Mouse (Mus musculus) embryonic facial prominence, embryonic 14.5 days (tissue): ENCODE results near the gene Neurog1. TPM values are rescaled to one million over a fixed set of nuclear protein-coding genes. Genes with fewer than 3 reads are reported as not detected.

ENCODE experiments used
- ATAC-seq: fragments of 200-750 bp; cut with Nextera tagmentation; 2 replicates; pipeline ENCODE4 v1.8.0; 2017; ENCODE audit warnings: low read depth, moderate number of reproducible peaks, moderate TSS enrichment
- DNase-seq: peaks from one replicate; pipeline ENCODE4 v3.0.0-alpha.2; 2015; ENCODE audit warnings: low spot score
- H3K27ac ChIP-seq: fragments of 300-500 bp; sonication (generic); replicated peaks from 2 replicates; pipeline ENCODE4 v1.5.1; 2014; ENCODE audit warnings: low read depth, mild to moderate bottlenecking, low read length, moderate library complexity
- H3K27me3 ChIP-seq: fragments of 300-500 bp; sonication (generic); replicated peaks from 2 replicates; pipeline ENCODE4 v1.6.1; 2014; ENCODE audit warnings: low read length; ENCODE audit not compliant: control insufficient read depth, insufficient read depth
- H3K36me3 ChIP-seq: fragments of 300-500 bp; sonication (generic); 2 replicates; pipeline ENCODE4 v1.6.1; 2014; ENCODE audit warnings: low read length, mixed read lengths; ENCODE audit not compliant: control insufficient read depth, insufficient read depth
- H3K4me1 ChIP-seq: fragments of 300-500 bp; sonication (generic); 2 replicates; pipeline ENCODE4 v1.6.1; 2014; ENCODE audit warnings: antibody characterized with exemption, low read length; ENCODE audit not compliant: control insufficient read depth, insufficient read depth
- H3K4me2 ChIP-seq: fragments of 300-500 bp; sonication (generic); 2 replicates; pipeline ENCODE4 v1.6.1; 2014; ENCODE audit warnings: low read depth, mild to moderate bottlenecking, low read length, moderate library complexity, mixed read lengths
- H3K4me3 ChIP-seq: fragments of 300-500 bp; sonication (generic); 2 replicates; pipeline ENCODE4 v1.5.1; 2014; ENCODE audit warnings: low read depth, mild to moderate bottlenecking, low read length
- H3K9ac ChIP-seq: fragments of 300-500 bp; sonication (generic); 2 replicates; pipeline ENCODE4 v1.6.1; 2014; ENCODE audit warnings: low read depth, mild to moderate bottlenecking, low read length, moderate library complexity, mixed read lengths
- H3K9me3 ChIP-seq: fragments of 300-500 bp; sonication (generic); 2 replicates; pipeline ENCODE4 v1.6.1; 2016; ENCODE audit warnings: low read length; ENCODE audit not compliant: control insufficient read depth
- WGBS: fragments of 180-500 bp; shearing (Covaris S2); extraction: QIAGEN DNeasy Blood & Tissue Kit; methylation state at CpG from one replicate; pipeline ENCODE4 v1.1.7; 2014; 5-methylcytosine and 5-hydroxymethylcytosine counted together
- polyA plus RNA-seq: library from polyadenylated mRNA; unstranded; fragments of >200 nt; fragmentation: Nextera tagmentation; extraction: Ambion mirVana; gene quantifications from 2 replicates; pipeline ENCODE4 v1.2.1, GENCODE M21; 2014

Gene Neurog1
- polyA plus RNA-seq, 1 experiment from 2014 or later: 1.7 TPM

DNA sequence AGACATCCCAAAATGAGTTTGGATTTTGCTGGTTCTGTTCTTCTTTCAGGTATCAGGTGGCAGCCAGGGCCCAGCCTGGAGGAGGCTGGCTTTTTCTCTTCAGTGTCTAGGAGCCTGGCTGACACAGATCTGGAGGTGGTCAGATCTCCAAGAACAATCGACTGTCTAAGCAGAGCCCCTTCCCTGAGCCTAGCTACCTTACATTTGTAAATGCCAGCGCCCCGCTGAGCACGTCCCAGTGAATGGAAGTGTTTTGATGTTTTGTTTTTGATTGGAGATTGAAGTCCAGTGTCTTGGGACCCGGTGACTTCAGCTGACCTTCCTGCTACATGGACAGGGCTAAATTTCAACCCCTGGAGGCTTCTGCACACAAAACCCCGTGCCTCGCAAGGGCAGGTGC, 15.8 kb downstream of the Neurog1 start:
- DNase-seq: no peak
- no peaks in the 10 kb centered on the region for H3K9me3 ChIP-seq
- no peak overlapping the region for H3K9ac ChIP-seq
- ATAC-seq: no peak
- no peak overlapping the region for H3K4me2 ChIP-seq
- H3K4me3 ChIP-seq: no peak overlapping the region
- no peaks in the 10 kb centered on the region for H3K36me3 ChIP-seq
- H3K27ac ChIP-seq: no peak overlapping the region
- H3K4me1 ChIP-seq: no peaks in the 10 kb centered on the region
- H3K27me3 ChIP-seq: peaks cover 43% of the 10 kb centered on the region
- 9% methylated on average over 7 of the region's 7 CpGs for WGBS

DNA sequence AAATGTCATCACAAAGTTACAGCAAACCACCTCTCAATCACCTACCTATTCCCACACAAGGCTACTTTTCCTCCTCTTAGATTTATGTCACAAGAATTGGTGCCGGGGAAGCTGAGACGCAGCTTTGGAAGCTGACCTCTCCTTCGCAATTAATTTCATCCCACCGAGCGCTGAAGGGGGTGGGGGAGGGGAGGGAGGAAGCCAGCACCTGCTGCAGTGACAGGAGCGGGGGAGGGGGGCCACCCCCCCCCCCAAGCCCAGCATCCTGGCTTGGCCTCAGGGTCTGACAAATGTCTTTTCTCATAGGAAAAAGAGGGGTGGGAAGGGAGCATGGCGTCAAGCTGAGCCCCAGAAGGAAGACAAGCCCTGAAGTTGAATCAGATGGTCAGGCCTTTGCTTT, 23.2 kb downstream of the Neurog1 start:
- DNase-seq: no peak
- H3K4me2 ChIP-seq: no peak overlapping the region
- no peaks in the 10 kb centered on the region for H3K36me3 ChIP-seq
- H3K4me1 ChIP-seq: peaks cover 14% of the 10 kb centered on the region
- H3K9me3 ChIP-seq: no peaks in the 10 kb centered on the region
- H3K4me3 ChIP-seq: no peak overlapping the region
- peaks cover 44% of the 10 kb centered on the region for H3K27me3 ChIP-seq
- 11% methylated on average over 7 of the region's 7 CpGs for WGBS
- no peak overlapping the region for H3K9ac ChIP-seq
- H3K27ac ChIP-seq: no peak overlapping the region
- no peak for ATAC-seq

DNA sequence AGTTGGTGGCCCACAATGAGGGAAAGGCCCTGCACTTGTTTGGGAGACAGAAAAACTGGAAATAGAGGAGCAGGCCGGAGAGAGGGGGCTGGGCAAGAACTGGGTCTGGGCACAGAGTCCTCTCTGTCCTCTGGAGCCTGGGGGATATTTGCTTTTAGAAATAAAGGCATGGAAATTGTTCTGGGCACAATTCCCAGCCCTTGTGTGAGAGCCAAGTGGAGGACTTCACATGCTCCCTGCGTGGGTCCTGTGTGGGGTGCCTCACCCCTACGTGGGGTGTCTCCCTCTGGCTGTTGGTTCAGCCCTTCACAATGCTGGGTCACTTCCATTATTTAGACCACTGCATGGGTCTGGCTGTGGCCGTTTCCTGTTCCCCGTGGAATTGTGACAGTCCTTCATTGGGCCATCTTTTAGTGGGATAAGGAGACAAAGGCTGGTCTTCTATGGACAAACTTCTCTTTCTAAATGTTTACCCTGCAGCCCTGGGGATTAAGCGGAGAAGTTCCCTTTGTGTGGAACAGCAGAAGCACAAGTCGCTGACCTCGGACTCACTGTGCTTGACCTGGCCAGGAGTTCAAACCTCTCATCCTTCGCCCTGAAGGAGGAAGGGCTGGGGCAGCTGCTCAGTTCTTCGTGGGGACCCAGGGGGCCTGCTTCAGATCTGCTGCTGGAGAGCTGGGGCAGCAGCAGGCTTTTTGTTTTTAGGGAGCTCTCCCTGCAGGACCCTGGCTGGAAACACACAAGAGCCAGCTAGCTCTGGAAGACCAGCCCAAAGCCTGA, 25.6 kb downstream of the Neurog1 start:
- ATAC-seq (no peak), DNase-seq (peak; percentile 68)
- Histone ChIP-seq H3K4me3 (no peak overlapping the region), H3K36me3 (no peaks in the 10 kb centered on the region), H3K4me1 (peaks cover 27% of the 10 kb centered on the region), H3K9ac (0 out of 2 replicates have a peak overlapping the region, but pooled peaks have one; percentile 8), H3K4me2 (no peak overlapping the region), H3K9me3 (no peaks in the 10 kb centered on the region), H3K27ac (no peak overlapping the region), H3K27me3 (peaks cover 58% of the 10 kb centered on the region)
- 17% methylated on average over 10 of the region's 10 CpGs for WGBS

DNA sequence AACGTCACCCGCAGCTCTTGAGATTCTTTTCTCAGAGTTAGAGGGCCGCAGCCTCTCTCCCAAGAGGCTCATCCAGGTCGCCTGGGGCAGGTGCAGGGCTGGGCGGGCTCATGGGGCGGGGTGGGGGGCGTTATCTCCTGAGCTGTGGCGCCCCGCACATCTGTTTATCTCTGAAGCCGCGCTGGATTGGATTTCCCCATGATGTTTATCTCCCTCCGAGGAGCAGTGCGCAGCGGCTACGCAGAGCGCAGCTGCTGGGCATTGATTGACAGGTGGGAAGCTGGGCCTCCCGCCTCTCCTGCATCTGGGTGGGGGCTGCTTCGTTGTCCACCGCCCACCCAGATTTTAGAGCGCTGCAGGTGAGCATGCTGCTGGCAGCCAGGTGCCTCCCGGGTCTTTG, 28.3 kb downstream of the Neurog1 start:
- Histone ChIP-seq H3K27me3 (peaks cover 63% of the 10 kb centered on the region), H3K9ac (no peak overlapping the region), H3K27ac (no peak overlapping the region), H3K4me2 (no peak overlapping the region), H3K4me3 (no peak overlapping the region), H3K9me3 (no peaks in the 10 kb centered on the region), H3K4me1 (peaks cover 24% of the 10 kb centered on the region), H3K36me3 (no peaks in the 10 kb centered on the region)
- 0 out of 2 replicates have a peak, but pooled peaks have one; percentile 1 for ATAC-seq
- WGBS: 7% methylated on average over 21 of the region's 21 CpGs
- peak; percentile 39 for DNase-seq

DNA sequence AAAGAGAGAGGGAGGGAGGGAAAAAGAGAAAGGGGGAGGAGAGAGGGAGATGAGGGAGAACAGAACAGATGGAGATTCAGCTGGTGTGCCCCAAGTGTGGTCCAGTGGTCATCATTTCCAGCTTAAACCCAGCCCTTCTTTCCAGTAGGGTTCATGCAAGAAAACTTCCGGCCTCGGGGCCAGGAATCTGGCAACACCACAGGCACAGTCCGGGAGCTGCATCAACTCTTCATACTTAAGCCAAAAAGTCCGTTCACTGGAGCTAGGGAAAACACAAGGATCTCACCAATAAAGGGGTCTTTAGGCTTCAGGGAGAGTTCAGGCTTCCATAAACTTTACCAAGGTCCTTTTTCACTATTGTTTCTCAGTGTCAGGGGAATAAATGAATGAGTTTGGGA, 29.1 kb downstream of the Neurog1 start:
- no peaks in the 10 kb centered on the region for H3K9me3 ChIP-seq
- no peak overlapping the region for H3K4me2 ChIP-seq
- peaks cover 63% of the 10 kb centered on the region for H3K27me3 ChIP-seq
- no peak overlapping the region for H3K4me3 ChIP-seq
- H3K9ac ChIP-seq: no peak overlapping the region
- peaks cover 23% of the 10 kb centered on the region for H3K4me1 ChIP-seq
- 9% methylated on average over 4 of the region's 4 CpGs for WGBS
- H3K27ac ChIP-seq: no peak overlapping the region
- H3K36me3 ChIP-seq: no peaks in the 10 kb centered on the region
- DNase-seq: no peak
- no peak for ATAC-seq

DNA sequence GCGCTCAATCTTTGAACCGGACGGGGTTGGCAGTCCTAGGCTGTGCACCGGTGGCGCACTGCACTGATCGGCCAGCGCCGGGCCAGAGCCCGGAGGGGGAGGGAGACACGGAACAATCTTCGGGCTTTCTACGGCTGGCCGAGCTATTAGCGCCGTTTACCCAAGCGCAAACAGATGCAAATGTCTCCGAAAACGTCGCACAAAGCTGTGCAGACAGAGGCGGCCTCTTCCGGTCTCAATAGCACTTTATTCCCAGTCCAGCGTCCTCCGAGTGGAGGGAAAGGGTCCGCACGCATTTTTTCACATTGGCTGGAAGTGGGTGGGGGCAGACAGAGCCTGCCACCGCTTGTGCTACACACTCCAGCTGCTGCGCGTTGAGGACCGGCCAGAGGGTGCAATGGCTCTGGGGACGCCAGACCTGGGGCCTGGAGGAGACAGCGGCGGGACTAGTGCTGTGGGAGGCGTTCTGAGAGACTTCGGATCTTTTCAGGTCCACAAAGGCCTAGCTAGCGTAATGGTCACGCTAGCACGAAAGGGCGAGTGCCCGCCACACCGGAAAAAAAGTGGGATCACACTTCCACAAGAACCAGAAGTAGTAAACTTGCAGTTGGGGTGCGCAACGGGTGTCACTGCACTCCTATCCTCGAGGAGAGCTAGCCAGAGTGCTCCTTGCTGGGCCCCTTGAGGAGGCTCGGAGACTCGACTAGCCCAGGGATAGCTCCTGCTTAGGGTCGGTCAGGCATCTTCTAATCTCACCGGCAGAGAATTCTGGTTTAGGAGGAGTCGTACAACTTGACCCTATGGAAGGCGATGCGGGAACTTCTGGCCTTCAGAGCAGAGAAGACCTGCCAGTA, 29.7 kb downstream of the Neurog1 start:
- peak overlapping the region; percentile 94 for H3K4me2 ChIP-seq
- ATAC-seq (peak; percentile 37; the same call in 1 of the 2 replicates), DNase-seq (peak; percentile 39)
- no peaks in the 10 kb centered on the region for H3K9me3 ChIP-seq
- peaks cover 23% of the 10 kb centered on the region for H3K4me1 ChIP-seq
- H3K4me3 ChIP-seq: peak overlapping the region; percentile 48
- no peak overlapping the region for H3K27ac ChIP-seq
- 8% methylated on average over 50 of the region's 50 CpGs for WGBS
- peak overlapping the region; percentile 55; the same call in 1 of the 2 replicates for H3K9ac ChIP-seq
- no peaks in the 10 kb centered on the region for H3K36me3 ChIP-seq
- H3K27me3 ChIP-seq: peaks cover 57% of the 10 kb centered on the region

DNA sequence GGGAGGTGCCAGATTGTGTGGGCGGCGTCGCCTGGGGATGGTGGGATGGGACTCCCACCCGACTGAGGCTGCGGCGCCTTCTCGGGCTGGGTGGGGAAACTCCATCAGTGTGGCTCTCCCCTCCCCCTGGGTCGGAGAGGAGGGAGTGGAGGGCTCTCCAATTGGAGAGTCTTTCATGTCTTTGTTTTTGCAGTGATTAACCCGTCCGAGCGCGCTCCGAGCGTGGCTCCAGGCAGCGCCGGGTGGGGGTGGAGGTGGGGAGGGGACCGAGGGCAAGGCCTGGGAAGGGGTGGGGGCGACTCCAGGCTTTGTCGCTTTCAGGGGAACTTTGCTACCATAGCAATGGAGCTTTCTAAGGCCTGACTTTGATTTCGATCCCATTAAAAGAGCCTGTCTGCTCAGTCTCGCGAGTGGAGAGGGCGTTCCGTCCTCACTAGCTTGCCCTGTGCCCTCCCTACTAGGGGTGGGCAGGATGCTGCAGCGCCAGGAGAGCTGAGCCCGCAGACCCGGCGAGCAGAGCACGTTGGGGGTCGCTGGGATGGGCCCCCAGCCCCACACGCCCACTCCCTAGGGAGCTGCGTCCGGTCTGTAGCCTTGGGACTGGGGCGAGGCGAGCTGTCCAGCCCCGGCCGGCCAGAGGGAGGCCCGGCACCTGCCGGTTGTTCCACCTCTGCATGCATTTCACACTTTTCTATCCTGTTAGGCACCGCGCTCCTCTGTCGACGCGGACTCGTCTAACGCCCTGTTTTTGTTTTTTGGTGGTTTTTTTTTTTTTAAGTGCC, 30.6 kb downstream of the Neurog1 start:
- Histone ChIP-seq H3K9ac (peak overlapping the region; percentile 55), H3K36me3 (no peaks in the 10 kb centered on the region), H3K27me3 (peaks cover 48% of the 10 kb centered on the region), H3K4me1 (peaks cover 19% of the 10 kb centered on the region), H3K4me3 (peak overlapping the region; percentile 48), H3K9me3 (no peaks in the 10 kb centered on the region), H3K27ac (peak overlapping the region; percentile 44; the same call in 1 of the 2 replicates), H3K4me2 (peak overlapping the region; percentile 94)
- 1% methylated on average over 32 of the region's 46 CpGs for WGBS
- DNase-seq (peak; percentile 71), ATAC-seq (peak; percentile 77)

DNA sequence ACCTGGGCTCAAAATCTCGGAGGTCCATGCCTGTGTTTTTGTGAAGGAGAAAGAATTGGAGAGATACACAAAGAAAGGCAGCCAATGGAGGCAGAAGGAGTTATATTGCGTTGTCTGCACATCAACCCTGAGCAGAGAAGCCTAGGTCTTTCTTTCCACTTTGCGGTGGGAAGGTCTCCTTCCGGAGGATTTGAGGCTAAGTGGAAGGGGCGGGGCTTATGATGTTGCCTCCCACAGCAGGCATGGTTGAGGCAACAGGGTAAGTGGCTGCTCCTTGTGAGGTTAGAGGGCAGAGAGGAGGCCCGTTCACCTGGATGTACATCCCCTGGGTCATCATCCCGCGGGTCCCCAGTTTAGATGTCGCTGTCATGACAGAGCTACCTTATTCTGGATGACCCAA, 32.7 kb downstream of the Neurog1 start:
- H3K4me3 ChIP-seq: no peak overlapping the region
- peaks cover 12% of the 10 kb centered on the region for H3K4me1 ChIP-seq
- DNase-seq (no peak), ATAC-seq (no peak)
- 55% methylated on average over 9 of the region's 9 CpGs for WGBS
- H3K36me3 ChIP-seq: no peaks in the 10 kb centered on the region
- no peak overlapping the region for H3K9ac ChIP-seq
- no peak overlapping the region for H3K27ac ChIP-seq
- no peak overlapping the region for H3K4me2 ChIP-seq
- H3K27me3 ChIP-seq: peaks cover 39% of the 10 kb centered on the region
- H3K9me3 ChIP-seq: no peaks in the 10 kb centered on the region
